Mouse (Mus musculus) bone marrow macrophage, adult 2 months (primary cell): Measurements from ENCODE around the gene Smad1.

Experiments used
- CTCF ChIP-seq: IDR thresholded peaks from 2 replicates; pipeline ENCODE4 v1.5.1; 2012; ENCODE audit warnings: low read depth, mild to moderate bottlenecking, low read length, moderate library complexity
- POLR2A ChIP-seq: IDR thresholded peaks from 2 replicates; pipeline ENCODE4 v1.6.1; 2012; ENCODE audit warnings: mild to moderate bottlenecking, low read depth, low read length, borderline replicate concordance

DNA sequence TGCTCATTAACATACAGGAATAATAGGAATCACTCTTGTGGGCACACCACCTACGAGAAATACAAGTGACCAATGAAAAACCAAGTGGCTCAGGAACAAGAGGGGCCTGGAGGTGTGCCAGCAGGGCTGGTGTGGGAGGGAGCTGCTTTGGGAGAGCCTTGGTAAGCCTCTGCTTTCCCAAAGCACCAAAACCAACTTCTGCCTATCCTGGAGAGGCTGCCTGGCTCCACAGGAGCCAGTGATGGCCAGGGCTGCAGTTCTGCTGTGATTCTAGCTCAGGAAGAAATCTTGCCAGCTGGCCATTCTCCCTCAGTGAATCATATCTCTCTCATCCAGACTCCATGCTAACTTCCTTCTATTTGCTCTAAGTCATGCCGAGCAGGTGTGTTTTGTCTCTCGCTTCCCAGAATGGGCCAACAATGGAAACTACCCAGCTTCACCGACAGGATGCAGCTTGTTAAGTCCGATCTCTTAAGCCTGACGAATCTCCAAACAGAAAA, 49.2 kb downstream of the Smad1 start:
- TF ChIP-seq CTCF: no peak
- TF ChIP-seq POLR2A: no peak
